Mouse (Mus musculus): ENCODE results near the gene Naaladl1. TPM values are rescaled to one million over a fixed set of nuclear protein-coding genes. Genes with fewer than 3 reads are reported as not detected.

The Naaladl1 gene
- total RNA-seq, 2 experiments from 2014 or later: not detected

- intact Hi-C loops (cut with DNase I): no loop called here
- peak; percentile 5 to 15 for DNase-seq (ENCODE audit: low spot score in 2 of 2)
These were observed 58.4 kb downstream of the Naaladl1 start for GRCm38 (mm10) chr19:6163872-6164547.

Other genes with a start within 250 kb of the Naaladl1 start
- 10 to 100 TPM; 11.1 to 12.1 TPM for gene Frmd8, start 230.5 kb upstream of the Naaladl1 start, total RNA-seq (2021)
- 1 to 10 TPM; 2.8 to 3.0 TPM for gene Slc25a45, start 228.0 kb upstream of the Naaladl1 start, total RNA-seq (2021)
- gene Tigd3, start 211.6 kb upstream of the Naaladl1 start, total RNA-seq (2021): 1 to 10 TPM; 5.6 to 5.9 TPM
- gene Dpf2, start 192.8 kb upstream of the Naaladl1 start, total RNA-seq (2021): 10 to 100 TPM; 87.6 to 90.4 TPM
- 1 to 10 TPM; 7.1 to 8.0 TPM for gene Cdc42ep2, start 181.0 kb upstream of the Naaladl1 start, total RNA-seq (2021)
- gene Pola2, start 141.6 kb upstream of the Naaladl1 start, total RNA-seq (2021): 1 to 10 TPM; 6.2 to 6.6 TPM
- not detected for gene Slc22a20, start 119.6 kb upstream of the Naaladl1 start, total RNA-seq (2021)
- gene Capn1, start 89.9 kb upstream of the Naaladl1 start, total RNA-seq (2021): 10 to 100 TPM; 14.5 to 17.4 TPM
- 10 to 100 TPM; 41.2 to 44.4 TPM for gene Syvn1, start 59.2 kb upstream of the Naaladl1 start, total RNA-seq (2021)
- 10 to 100 TPM; 49.8 to 54.3 TPM for gene Mrpl49, start 48.0 kb upstream of the Naaladl1 start, total RNA-seq (2021)
- gene Fau, start 47.9 kb upstream of the Naaladl1 start, total RNA-seq (2021): 100 to 1,000 TPM; 597 to 658 TPM
- gene Znhit2, start 44.6 kb upstream of the Naaladl1 start, total RNA-seq (2021): 10 to 100 TPM; 39.4 to 41.7 TPM
- gene Tm7sf2, start 37.4 kb upstream of the Naaladl1 start, total RNA-seq (2021): 10 to 100 TPM; 41.3 to 46.1 TPM
- gene Vps51, start 28.6 kb upstream of the Naaladl1 start, total RNA-seq (2021): 10 to 100 TPM; 73.9 to 87.1 TPM
- not detected for gene Tmem262, start 25.7 kb upstream of the Naaladl1 start, total RNA-seq (2021)
- 1 to 10 TPM in 1 of 2 experiments, under 1 TPM in 1; 0.59 to 1.3 TPM for gene Gm28374, start 23.5 kb upstream of the Naaladl1 start, total RNA-seq (2021)
- 10 to 100 TPM; 32.8 to 35.0 TPM for gene Zfpl1, start 20.8 kb upstream of the Naaladl1 start, total RNA-seq (2021)
- under 1 TPM; 0.38 to 0.44 TPM for gene Cdca5, start 20.8 kb upstream of the Naaladl1 start, total RNA-seq (2021)
- not detected for gene AC131692.1, start 11.4 kb upstream of the Naaladl1 start, total RNA-seq (2021)
- gene Sac3d1, start 12.9 kb downstream of the Naaladl1 start, total RNA-seq (2021): 10 to 100 TPM; 23.7 to 24.7 TPM
- gene Snx15, start 22.5 kb downstream of the Naaladl1 start, total RNA-seq (2021): 10 to 100 TPM; 39.2 to 42.9 TPM
- under 1 TPM in 1 of 2 experiments, not detected in 1; 0.33 TPM for gene Batf2, start 35.2 kb downstream of the Naaladl1 start, total RNA-seq (2021)
- 10 to 100 TPM; 61.2 to 69.7 TPM for gene Arl2, start 35.8 kb downstream of the Naaladl1 start, total RNA-seq (2021)
- gene Majin, start 78.6 kb downstream of the Naaladl1 start, total RNA-seq (2021): under 1 TPM; 0.27 to 0.40 TPM
- not detected for gene Gpha2, start 120.6 kb downstream of the Naaladl1 start, total RNA-seq (2021)
- 100 to 1,000 TPM; 187 to 194 TPM for gene Ppp2r5b, start 130.1 kb downstream of the Naaladl1 start, total RNA-seq (2021)
- gene Atg2a, start 135.9 kb downstream of the Naaladl1 start, total RNA-seq (2021): 10 to 100 TPM; 37.8 to 38.5 TPM
- 10 to 100 TPM; 44.2 to 51.7 TPM for gene Ehd1, start 170.9 kb downstream of the Naaladl1 start, total RNA-seq (2021)
- gene Cdc42bpg, start 200.7 kb downstream of the Naaladl1 start, total RNA-seq (2021): 1 to 10 TPM; 2.7 to 3.1 TPM
- gene Men1, start 229.2 kb downstream of the Naaladl1 start, total RNA-seq (2021): 10 to 100 TPM; 64.9 to 70.7 TPM
- gene Map4k2, start 235.4 kb downstream of the Naaladl1 start, total RNA-seq (2021): 10 to 100 TPM; 60.0 to 75.9 TPM

All from left cerebral cortex, postnatal 14 days (tissue).